Mouse (Mus musculus) liver, postnatal 0 days (tissue): ENCODE measurements around the gene Mycn. TPM values are rescaled to one million over a fixed set of nuclear protein-coding genes. Genes with fewer than 3 reads are reported as not detected.

Experiments
- ATAC-seq: fragments of 200-750 bp; cut with Nextera tagmentation; 2 replicates; pipeline ENCODE4 v1.8.0; 2017; ENCODE audit warnings: mild to moderate bottlenecking, moderate library complexity
- DNase-seq: peaks from one replicate; pipeline ENCODE4 v3.0.0-alpha.2; 2016
- H3K27ac ChIP-seq: fragments of 300-500 bp; sonication (generic); 2 replicates; pipeline ENCODE4 v1.5.1; 2014; ENCODE audit warnings: antibody characterized with exemption, moderate library complexity, mild to moderate bottlenecking, low read depth
- H3K27me3 ChIP-seq: fragments of 300-500 bp; sonication (generic); 2 replicates; pipeline ENCODE4 v1.6.1; 2014; ENCODE audit warnings: low read length, control low read depth, mixed read lengths; ENCODE audit not compliant: insufficient read depth
- H3K36me3 ChIP-seq: fragments of 300-500 bp; sonication (generic); replicated peaks from 2 replicates; pipeline ENCODE4 v1.6.1; 2014; ENCODE audit warnings: mild to moderate bottlenecking, control low read depth, low read length, moderate library complexity, mixed read lengths; ENCODE audit not compliant: insufficient read depth
- H3K4me1 ChIP-seq: fragments of 300-500 bp; sonication (generic); 2 replicates; pipeline ENCODE4 v1.6.1; 2014; ENCODE audit warnings: antibody characterized with exemption, mild to moderate bottlenecking, control low read depth; ENCODE audit not compliant: insufficient read depth
- H3K4me2 ChIP-seq: fragments of 300-500 bp; sonication (generic); 2 replicates; pipeline ENCODE4 v1.6.1; 2014; ENCODE audit warnings: low read depth, mild to moderate bottlenecking, low read length, moderate library complexity, mixed read lengths
- H3K4me3 ChIP-seq: fragments of 300-500 bp; sonication (generic); 2 replicates; pipeline ENCODE4 v1.5.1; 2014; ENCODE audit warnings: low read depth, low read length
- H3K9ac ChIP-seq: fragments of 300-500 bp; sonication (generic); replicated peaks from 2 replicates; pipeline ENCODE4 v1.6.1; 2014; ENCODE audit warnings: mild to moderate bottlenecking, moderate library complexity
- H3K9me3 ChIP-seq: fragments of 300-500 bp; sonication (generic); 2 replicates; pipeline ENCODE4 v1.6.1; 2016; ENCODE audit warnings: mild to moderate bottlenecking, control low read depth, low read length, mixed read lengths
- CTCF ChIP-seq: sonication (generic); IDR thresholded peaks from 2 replicates; pipeline ENCODE4 v1.5.1; 2016; ENCODE audit warnings: antibody characterized with exemption, low read depth
- EP300 ChIP-seq: IDR thresholded peaks from 2 replicates; pipeline ENCODE4 v1.6.1; 2016; ENCODE audit warnings: antibody characterized with exemption, low read depth, mild to moderate bottlenecking
- WGBS: fragments of 180-500 bp; shearing (Covaris S2); extraction: QIAGEN DNeasy Blood & Tissue Kit; methylation state at CpG from one replicate; pipeline ENCODE4 v1.1.7; 2014; ENCODE audit not compliant: insufficient replicate concordance; 5-methylcytosine and 5-hydroxymethylcytosine counted together
- polyA plus RNA-seq: library from polyadenylated mRNA; unstranded; fragments of >200 nt; fragmentation: Nextera tagmentation; extraction: Ambion mirVana; gene quantifications from 2 replicates; pipeline ENCODE4 v1.2.1, GENCODE M21; 2015

Gene Mycn
- polyA plus RNA-seq, 1 experiment from 2014 or later: 1.3 TPM

- peak overlapping the region; percentile 36 for H3K4me2 ChIP-seq
- ATAC-seq (peak; percentile 62; the same call in 1 of the 2 replicates), DNase-seq (no peak)
- H3K9ac ChIP-seq: no peak overlapping the region
- TF ChIP-seq EP300: no peak
- TF ChIP-seq CTCF: no peak
- H3K27me3 ChIP-seq: no peaks in the 10 kb centered on the region
- no peaks in the 10 kb centered on the region for H3K36me3 ChIP-seq
- H3K9me3 ChIP-seq: no peaks in the 10 kb centered on the region
- H3K4me1 ChIP-seq: no peaks in the 10 kb centered on the region
- no peak overlapping the region for H3K4me3 ChIP-seq
- H3K27ac ChIP-seq: no peak overlapping the region
- WGBS: 64% methylated on average over 11 of the region's 11 CpGs
These were observed 31.2 kb downstream of the Mycn start for GRCm38 (mm10) chr12:12910356-12910979.

GRCm38 (mm10) chr12:12909631-12910277, 32.0 kb downstream of the Mycn start:
- Histone ChIP-seq H3K36me3 (no peaks in the 10 kb centered on the region), H3K4me3 (no peak overlapping the region), H3K4me1 (no peaks in the 10 kb centered on the region), H3K27me3 (no peaks in the 10 kb centered on the region), H3K4me2 (no peak overlapping the region), H3K9ac (no peak overlapping the region), H3K27ac (no peak overlapping the region), H3K9me3 (no peaks in the 10 kb centered on the region)
- no peak for DNase-seq
- no peak for ATAC-seq
- WGBS: 66% methylated on average over 16 of the region's 16 CpGs
- TF ChIP-seq EP300 (no peak), CTCF (no peak)

GRCm38 (mm10) chr12:12906771-12907170, 34.9 kb downstream of the Mycn start:
- Histone ChIP-seq H3K36me3 (no peaks in the 10 kb centered on the region), H3K9me3 (no peaks in the 10 kb centered on the region), H3K4me2 (no peak overlapping the region), H3K4me1 (no peaks in the 10 kb centered on the region), H3K27ac (no peak overlapping the region), H3K4me3 (no peak overlapping the region), H3K27me3 (no peaks in the 10 kb centered on the region), H3K9ac (no peak overlapping the region)
- WGBS: 55% methylated on average over 6 of the region's 6 CpGs
- DNase-seq: no peak
- no peak for ATAC-seq
- TF ChIP-seq CTCF (no peak), EP300 (no peak)

GRCm38 (mm10) chr12:12906321-12906720, 35.4 kb downstream of the Mycn start:
- H3K4me3 ChIP-seq: no peak overlapping the region
- H3K9ac ChIP-seq: no peak overlapping the region
- H3K4me1 ChIP-seq: no peaks in the 10 kb centered on the region
- no peak overlapping the region for H3K4me2 ChIP-seq
- H3K27ac ChIP-seq: no peak overlapping the region
- ATAC-seq: no peak
- H3K9me3 ChIP-seq: no peaks in the 10 kb centered on the region
- TF ChIP-seq EP300 (no peak), CTCF (no peak)
- no peak for DNase-seq
- 46% methylated on average over 8 of the region's 8 CpGs for WGBS
- no peaks in the 10 kb centered on the region for H3K27me3 ChIP-seq
- H3K36me3 ChIP-seq: no peaks in the 10 kb centered on the region

GRCm38 (mm10) chr12:12905117-12905516, 36.6 kb downstream of the Mycn start:
- Histone ChIP-seq H3K36me3 (no peaks in the 10 kb centered on the region), H3K9me3 (no peaks in the 10 kb centered on the region), H3K9ac (no peak overlapping the region), H3K4me1 (no peaks in the 10 kb centered on the region), H3K4me3 (no peak overlapping the region), H3K27me3 (no peaks in the 10 kb centered on the region), H3K4me2 (no peak overlapping the region), H3K27ac (no peak overlapping the region)
- DNase-seq: no peak
- no peak for ATAC-seq
- TF ChIP-seq CTCF (no peak), EP300 (no peak)
- 64% methylated on average over 6 of the region's 6 CpGs for WGBS

- Histone ChIP-seq H3K27ac (no peak overlapping the region), H3K9ac (no peak overlapping the region), H3K27me3 (no peaks in the 10 kb centered on the region), H3K4me2 (0 out of 2 replicates have a peak overlapping the region, but pooled peaks have one; percentile 26), H3K4me1 (no peaks in the 10 kb centered on the region), H3K9me3 (no peaks in the 10 kb centered on the region), H3K4me3 (no peak overlapping the region), H3K36me3 (no peaks in the 10 kb centered on the region)
- ATAC-seq (no peak), DNase-seq (no peak)
- 39% methylated on average over 23 of the region's 23 CpGs for WGBS
- TF ChIP-seq EP300 (no peak), CTCF (no peak)
These were observed 37.2 kb downstream of the Mycn start for GRCm38 (mm10) chr12:12904512-12904953.
